Mouse (Mus musculus) midbrain, embryonic 13.5 days (tissue): ENCODE measurements around the gene Gm49395. TPM values are rescaled to one million over a fixed set of nuclear protein-coding genes. Genes with fewer than 3 reads are reported as not detected.

ENCODE experiments used
- ATAC-seq: fragments of 200-750 bp; cut with Nextera tagmentation; 2 replicates; pipeline ENCODE4 v1.8.0; 2017; ENCODE audit warnings: mild to moderate bottlenecking, moderate TSS enrichment, moderate library complexity
- H3K27ac ChIP-seq: fragments of 300-500 bp; sonication (generic); 2 replicates; pipeline ENCODE4 v1.5.1; 2015; ENCODE audit warnings: inconsistent platforms, mild to moderate bottlenecking, moderate library complexity
- H3K27me3 ChIP-seq: fragments of 300-500 bp; sonication (generic); 2 replicates; pipeline ENCODE4 v1.6.1; 2015; ENCODE audit warnings: mild to moderate bottlenecking, inconsistent platforms
- H3K36me3 ChIP-seq: fragments of 300-500 bp; sonication (generic); 2 replicates; pipeline ENCODE4 v1.6.1; 2015; ENCODE audit warnings: mild to moderate bottlenecking, inconsistent platforms
- H3K4me1 ChIP-seq: fragments of 300-500 bp; sonication (generic); replicated peaks from 2 replicates; pipeline ENCODE4 v1.6.1; 2015; ENCODE audit warnings: inconsistent platforms
- H3K4me2 ChIP-seq: fragments of 300-500 bp; sonication (generic); replicated peaks from 2 replicates; pipeline ENCODE4 v1.6.1; 2015; ENCODE audit warnings: moderate library complexity, mild to moderate bottlenecking, inconsistent platforms
- H3K4me3 ChIP-seq: fragments of 300-500 bp; sonication (generic); replicated peaks from 2 replicates; pipeline ENCODE4 v1.5.1; 2015; ENCODE audit warnings: mild to moderate bottlenecking, inconsistent platforms
- H3K9ac ChIP-seq: fragments of 300-500 bp; sonication (generic); replicated peaks from 2 replicates; pipeline ENCODE4 v1.6.1; 2015; ENCODE audit warnings: mild to moderate bottlenecking, inconsistent platforms
- H3K9me3 ChIP-seq: fragments of 300-500 bp; sonication (generic); 2 replicates; pipeline ENCODE4 v1.6.1; 2016; ENCODE audit warnings: mild to moderate bottlenecking, inconsistent platforms
- WGBS: fragments of 180-500 bp; shearing (Covaris S2); methylation state at CpG from one replicate; pipeline ENCODE4 v1.1.7; 2015; 5-methylcytosine and 5-hydroxymethylcytosine counted together
- polyA plus RNA-seq: library from polyadenylated mRNA; unstranded; fragments of >200 nt; fragmentation: Nextera tagmentation; extraction: Ambion mirVana; gene quantifications from 2 replicates; pipeline ENCODE4 v1.2.1, GENCODE M21; 2015

The Gm49395 gene
- polyA plus RNA-seq, 1 experiment from 2014 or later, result 3.0 TPM

DNA sequence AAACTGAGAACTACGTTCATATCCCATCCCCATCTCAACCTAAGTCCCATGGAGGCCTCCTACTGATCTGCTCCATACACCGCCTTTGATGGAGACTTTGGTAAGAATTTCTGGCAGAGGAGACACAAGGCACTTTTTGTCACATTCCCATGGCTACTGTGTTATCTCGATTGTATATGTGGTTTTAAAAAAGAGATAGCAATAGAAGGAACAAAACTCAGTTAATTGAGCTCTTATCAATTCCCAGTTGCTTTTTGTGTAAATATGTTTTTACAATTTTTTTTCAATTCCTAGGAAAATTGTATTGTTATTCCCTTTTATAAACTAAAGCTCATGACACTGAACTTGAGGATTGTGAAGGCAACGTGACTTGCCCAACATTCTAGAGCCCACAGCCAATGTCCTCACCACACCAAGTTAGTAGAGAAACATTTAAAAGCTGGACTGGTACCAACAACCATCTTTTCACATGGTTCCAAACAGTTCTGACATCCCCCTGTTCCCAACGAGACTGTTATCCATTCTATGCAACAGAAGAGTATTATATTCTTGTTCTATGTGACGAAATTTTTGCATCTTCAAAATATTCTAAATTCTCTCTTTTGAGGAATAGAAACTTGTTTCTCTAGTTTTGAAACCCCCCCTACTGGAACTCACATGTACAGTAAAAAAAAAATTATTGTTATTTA lies 22.6 kb downstream of the Gm49395 start:
- no peak overlapping the region for H3K4me2 ChIP-seq
- no peak for ATAC-seq
- no peaks in the 10 kb centered on the region for H3K4me1 ChIP-seq
- no peaks in the 10 kb centered on the region for H3K27me3 ChIP-seq
- H3K9me3 ChIP-seq, result no peaks in the 10 kb centered on the region
- H3K4me3 ChIP-seq, result no peak overlapping the region
- no peak overlapping the region for H3K27ac ChIP-seq
- WGBS, result 88% methylated on average over 6 of the region's 6 CpGs
- H3K9ac ChIP-seq, result no peak overlapping the region
- H3K36me3 ChIP-seq, result no peaks in the 10 kb centered on the region

DNA sequence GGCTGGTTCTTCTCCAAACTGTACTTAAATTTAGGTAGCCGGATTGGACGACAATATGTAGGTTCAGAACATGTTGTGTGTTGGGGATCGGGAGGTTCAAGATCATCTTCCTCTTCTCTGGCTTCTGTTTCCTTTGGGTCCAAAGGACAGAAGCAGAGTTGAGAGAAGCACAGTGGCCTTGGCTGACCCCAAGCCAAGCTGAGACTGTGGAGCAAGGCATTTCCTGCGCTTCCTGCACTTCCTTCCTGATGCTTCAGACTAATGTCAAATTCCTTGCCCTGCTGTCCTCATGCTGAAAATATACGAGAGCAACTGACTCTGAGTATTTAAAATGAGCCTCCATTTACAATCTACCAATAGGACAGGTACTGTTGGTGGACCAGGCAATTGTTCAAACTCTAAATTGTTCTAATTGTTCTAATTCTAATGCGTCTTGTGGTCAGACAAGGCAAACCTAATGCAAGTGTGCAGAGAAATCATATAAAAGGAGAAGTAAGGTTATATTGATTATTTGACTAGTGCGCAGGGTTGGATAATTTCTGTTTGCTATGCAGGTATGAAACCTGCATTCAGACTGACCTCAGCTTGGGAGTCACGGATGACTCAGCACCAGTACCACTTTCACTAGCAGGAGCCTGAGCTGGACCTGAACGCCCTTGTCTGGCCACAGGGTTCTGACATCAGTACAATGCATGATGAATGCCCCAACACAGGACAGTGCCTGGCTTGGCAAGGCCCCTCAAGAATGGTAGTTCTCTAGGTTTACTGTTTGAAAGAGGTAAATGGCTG lies 24.2 kb downstream of the Gm49395 start:
- no peaks in the 10 kb centered on the region for H3K27me3 ChIP-seq
- no peak overlapping the region for H3K4me2 ChIP-seq
- WGBS, result 90% methylated on average over 9 of the region's 9 CpGs
- no peaks in the 10 kb centered on the region for H3K4me1 ChIP-seq
- H3K27ac ChIP-seq, result no peak overlapping the region
- no peaks in the 10 kb centered on the region for H3K36me3 ChIP-seq
- H3K9me3 ChIP-seq, result no peaks in the 10 kb centered on the region
- no peak overlapping the region for H3K4me3 ChIP-seq
- no peak overlapping the region for H3K9ac ChIP-seq
- no peak for ATAC-seq

DNA sequence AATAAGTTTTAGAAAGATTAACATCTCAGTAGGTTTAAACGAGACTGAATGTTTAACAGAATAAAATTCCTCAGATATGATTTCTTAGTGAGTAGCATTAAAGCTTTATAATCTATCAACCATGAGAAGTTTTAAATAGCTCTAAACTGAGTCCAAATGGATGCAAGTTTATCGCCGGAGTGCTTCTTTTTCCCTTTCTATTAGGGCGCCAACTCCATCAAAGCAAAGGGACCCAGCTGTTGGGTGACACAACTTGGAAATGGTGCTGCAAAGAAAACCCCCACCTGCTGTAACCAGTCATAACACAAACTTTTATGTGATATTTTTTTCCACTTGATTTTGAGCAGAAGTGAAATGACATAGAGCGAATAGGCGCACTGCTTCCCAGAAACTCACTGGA lies 29.3 kb downstream of the Gm49395 start:
- no peaks in the 10 kb centered on the region for H3K4me1 ChIP-seq
- no peak overlapping the region for H3K9ac ChIP-seq
- H3K27ac ChIP-seq, result no peak overlapping the region
- WGBS, result 96% methylated on average over 6 of the region's 6 CpGs
- no peaks in the 10 kb centered on the region for H3K9me3 ChIP-seq
- no peak overlapping the region for H3K4me3 ChIP-seq
- H3K36me3 ChIP-seq, result no peaks in the 10 kb centered on the region
- no peaks in the 10 kb centered on the region for H3K27me3 ChIP-seq
- no peak overlapping the region for H3K4me2 ChIP-seq
- ATAC-seq, result no peak

DNA sequence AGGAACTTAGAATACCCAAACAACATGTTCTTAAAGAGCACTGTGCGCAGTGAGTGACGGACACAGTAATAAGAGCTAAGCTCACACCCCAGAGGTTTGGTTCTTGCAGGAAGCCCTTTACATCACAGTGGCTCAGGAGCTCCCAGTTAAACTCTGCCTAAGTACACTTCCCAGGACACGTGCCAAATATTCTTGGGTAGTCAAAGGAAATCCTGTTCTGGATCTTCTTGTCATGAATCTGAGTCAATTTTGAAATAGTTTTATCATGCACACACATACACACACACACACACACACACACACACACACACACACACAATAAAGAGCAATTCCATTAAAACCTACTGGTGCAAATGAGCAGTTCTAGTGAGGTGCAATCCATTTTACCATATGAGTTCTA lies 30.3 kb downstream of the Gm49395 start:
- Histone ChIP-seq H3K4me2 (no peak overlapping the region), H3K9me3 (no peaks in the 10 kb centered on the region), H3K27me3 (no peaks in the 10 kb centered on the region), H3K4me1 (no peaks in the 10 kb centered on the region), H3K4me3 (no peak overlapping the region), H3K9ac (no peak overlapping the region), H3K27ac (no peak overlapping the region), H3K36me3 (no peaks in the 10 kb centered on the region)
- no peak for ATAC-seq
- WGBS, result 95% methylated on average over 3 of the region's 3 CpGs

DNA sequence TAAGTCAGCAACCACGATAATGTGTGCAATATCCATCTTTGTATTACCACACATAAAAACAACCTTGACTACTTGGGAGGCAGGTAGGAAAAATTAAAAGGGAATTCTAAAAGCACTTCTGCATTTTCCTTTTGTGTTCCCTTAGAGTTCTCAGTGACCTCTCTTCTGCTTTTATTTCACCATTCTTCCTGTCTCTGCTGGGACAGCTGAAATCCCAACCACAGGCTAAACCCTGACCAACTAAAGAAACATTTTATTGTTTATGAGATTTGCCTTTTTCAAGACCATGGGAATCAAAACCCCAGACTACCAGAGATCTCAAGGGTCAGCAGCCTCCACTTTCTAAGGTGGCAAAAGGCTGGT lies 33.8 kb downstream of the Gm49395 start:
- no peaks in the 10 kb centered on the region for H3K9me3 ChIP-seq
- no peaks in the 10 kb centered on the region for H3K36me3 ChIP-seq
- no peak for ATAC-seq
- H3K4me1 ChIP-seq, result no peaks in the 10 kb centered on the region
- H3K4me3 ChIP-seq, result no peak overlapping the region
- H3K4me2 ChIP-seq, result no peak overlapping the region
- WGBS, result 100% methylated on average over 1 of the region's 1 CpGs
- H3K27me3 ChIP-seq, result no peaks in the 10 kb centered on the region
- no peak overlapping the region for H3K9ac ChIP-seq
- no peak overlapping the region for H3K27ac ChIP-seq

DNA sequence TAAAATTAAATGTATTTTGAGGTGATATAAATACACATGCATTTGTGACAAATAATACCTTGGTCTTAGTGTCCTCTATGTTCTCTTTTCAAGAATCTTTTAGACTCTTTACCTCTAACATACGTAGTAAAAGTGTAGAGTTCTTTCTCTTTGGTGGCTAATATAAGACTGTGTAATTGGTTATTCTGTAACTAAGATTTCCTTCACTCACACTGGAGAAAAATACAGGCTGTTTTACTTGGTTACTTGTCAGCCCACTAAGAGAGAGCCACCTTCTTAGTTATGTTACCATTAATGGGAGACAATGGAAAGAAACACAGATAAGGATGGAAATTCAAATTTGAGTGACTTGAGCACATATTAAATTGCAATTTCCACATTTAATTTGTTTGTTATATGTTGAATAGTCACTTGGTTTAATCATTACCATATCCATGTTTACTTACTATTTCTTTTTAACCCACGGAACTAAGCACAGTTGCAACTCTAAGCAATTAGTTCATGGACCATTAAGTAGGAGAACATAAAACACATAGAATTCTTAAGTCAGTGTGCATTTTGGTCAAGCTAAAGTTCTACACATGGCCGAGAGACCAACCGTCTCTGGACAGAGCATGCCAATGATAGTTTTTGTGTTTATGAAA lies 34.3 kb downstream of the Gm49395 start:
- 94% methylated on average over 4 of the region's 4 CpGs for WGBS
- no peak for ATAC-seq
- H3K27ac ChIP-seq, result no peak overlapping the region
- H3K36me3 ChIP-seq, result no peaks in the 10 kb centered on the region
- H3K9ac ChIP-seq, result no peak overlapping the region
- H3K27me3 ChIP-seq, result no peaks in the 10 kb centered on the region
- H3K4me2 ChIP-seq, result no peak overlapping the region
- no peak overlapping the region for H3K4me3 ChIP-seq
- no peaks in the 10 kb centered on the region for H3K9me3 ChIP-seq
- H3K4me1 ChIP-seq, result no peaks in the 10 kb centered on the region

DNA sequence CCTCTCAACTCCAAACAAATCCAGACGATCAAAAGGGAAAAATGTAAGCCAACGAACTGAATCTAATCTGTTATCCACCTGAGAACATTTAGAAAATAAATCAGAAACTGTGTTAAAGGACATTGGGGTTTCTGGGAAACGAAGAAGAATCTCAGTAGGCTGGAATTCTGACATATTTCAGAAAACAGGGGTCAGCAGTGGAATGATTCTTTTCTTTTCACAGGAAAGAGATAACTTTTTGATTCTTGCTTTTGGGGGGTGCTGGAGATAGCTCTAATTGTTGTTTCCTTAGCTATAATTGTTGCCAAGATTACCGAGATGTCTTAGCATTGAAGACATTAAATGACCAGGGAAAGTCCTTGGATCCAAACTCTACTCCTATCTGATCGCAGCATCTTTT lies 44.2 kb downstream of the Gm49395 start:
- no peak for ATAC-seq
- no peaks in the 10 kb centered on the region for H3K4me1 ChIP-seq
- no peaks in the 10 kb centered on the region for H3K27me3 ChIP-seq
- WGBS, result 90% methylated on average over 5 of the region's 5 CpGs
- H3K27ac ChIP-seq, result no peak overlapping the region
- no peak overlapping the region for H3K4me3 ChIP-seq
- H3K9me3 ChIP-seq, result no peaks in the 10 kb centered on the region
- H3K9ac ChIP-seq, result no peak overlapping the region
- H3K4me2 ChIP-seq, result no peak overlapping the region
- H3K36me3 ChIP-seq, result no peaks in the 10 kb centered on the region

DNA sequence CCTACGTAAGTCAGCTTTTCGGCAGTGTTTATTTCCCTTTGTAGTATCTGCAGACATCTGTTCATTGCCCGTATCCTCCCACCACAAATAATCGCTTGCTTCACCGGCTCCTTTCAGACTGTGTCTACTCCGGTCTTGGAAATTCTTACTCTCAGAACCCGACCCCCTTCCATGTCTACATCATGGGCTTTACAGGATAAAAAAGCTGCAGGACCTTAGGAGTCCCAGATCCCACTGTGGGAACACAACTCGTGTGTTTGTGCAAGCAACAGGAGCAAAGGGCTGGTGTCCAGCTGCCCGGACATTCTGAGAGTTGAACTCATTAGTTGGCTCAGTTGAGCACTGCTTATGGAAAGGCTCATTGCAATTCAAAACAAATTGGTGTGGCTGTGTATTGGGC lies 46.9 kb downstream of the Gm49395 start:
- H3K27ac ChIP-seq, result no peak overlapping the region
- no peak overlapping the region for H3K4me2 ChIP-seq
- WGBS, result 32% methylated on average over 9 of the region's 9 CpGs
- H3K4me1 ChIP-seq, result no peaks in the 10 kb centered on the region
- no peaks in the 10 kb centered on the region for H3K36me3 ChIP-seq
- H3K27me3 ChIP-seq, result no peaks in the 10 kb centered on the region
- H3K9me3 ChIP-seq, result no peaks in the 10 kb centered on the region
- no peak overlapping the region for H3K9ac ChIP-seq
- H3K4me3 ChIP-seq, result no peak overlapping the region
- ATAC-seq, result peak; percentile 40; the same call in 1 of the 2 replicates

DNA sequence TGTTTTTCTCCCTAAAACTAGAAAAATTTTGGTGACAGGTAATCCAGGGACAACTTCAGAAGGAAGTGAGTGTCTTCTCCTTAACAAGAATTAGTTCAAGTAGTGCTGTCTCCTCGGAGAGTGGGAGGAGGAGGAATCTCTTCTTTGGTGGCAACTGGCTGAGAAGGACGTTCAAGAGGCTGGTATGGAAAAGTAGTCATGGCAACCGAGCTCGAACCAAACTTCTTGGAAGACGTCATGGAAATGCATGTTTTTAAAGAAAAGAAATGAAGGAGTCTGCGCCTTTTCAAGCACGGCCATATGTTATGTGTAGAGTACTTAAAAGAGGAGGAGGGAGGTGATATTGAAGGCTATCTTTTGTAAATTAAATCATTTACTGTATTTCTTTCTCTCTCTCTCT lies 49.2 kb downstream of the Gm49395 start:
- WGBS, result 64% methylated on average over 7 of the region's 7 CpGs

DNA sequence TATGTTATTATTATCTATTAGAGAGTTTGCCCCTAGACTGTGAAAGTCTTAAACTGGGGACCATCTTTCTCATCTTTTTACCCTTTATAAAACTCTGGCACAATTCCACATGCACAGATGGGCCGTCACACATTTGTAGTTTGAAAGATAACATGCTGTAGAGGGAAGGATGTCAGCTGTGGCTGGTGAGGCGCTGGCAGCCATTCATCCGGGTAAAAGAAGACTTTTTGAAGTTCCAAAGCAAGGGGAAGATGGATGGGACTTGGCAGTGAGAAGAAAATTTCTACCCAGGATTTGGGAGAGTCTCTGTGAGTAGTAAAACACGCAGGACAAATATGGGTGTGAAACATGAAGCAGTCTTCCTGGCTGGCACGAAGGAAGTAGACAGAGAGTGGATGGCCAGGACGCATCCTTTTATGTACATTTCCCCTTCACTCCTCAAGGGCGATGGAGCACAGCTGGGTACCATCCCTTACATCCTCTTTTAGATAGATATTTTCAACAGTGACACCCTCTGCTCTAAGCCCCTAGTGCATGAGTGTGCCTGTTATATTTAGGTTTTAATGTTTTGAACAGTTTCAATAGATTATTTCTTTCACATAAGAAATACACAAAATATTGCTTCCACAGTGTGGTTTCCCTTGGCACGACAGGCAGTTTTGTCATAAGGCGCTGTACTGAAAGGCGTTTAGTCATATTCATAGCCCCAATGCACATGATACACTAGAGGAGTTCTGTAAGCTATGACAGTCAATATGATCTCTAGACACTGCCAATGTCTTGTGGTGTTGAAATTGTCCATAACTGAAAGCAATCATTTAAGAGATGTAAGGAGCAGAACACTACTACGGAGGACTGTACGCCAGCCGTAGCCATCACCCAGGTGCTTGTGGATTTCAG lies 50.8 kb downstream of the Gm49395 start:
- no peaks in the 10 kb centered on the region for H3K36me3 ChIP-seq
- no peak overlapping the region for H3K4me3 ChIP-seq
- no peaks in the 10 kb centered on the region for H3K9me3 ChIP-seq
- no peak overlapping the region for H3K9ac ChIP-seq
- WGBS, result 91% methylated on average over 13 of the region's 13 CpGs
- no peak for ATAC-seq
- H3K27me3 ChIP-seq, result no peaks in the 10 kb centered on the region
- H3K4me2 ChIP-seq, result no peak overlapping the region
- H3K4me1 ChIP-seq, result no peaks in the 10 kb centered on the region
- no peak overlapping the region for H3K27ac ChIP-seq

More for the DNA sequence above, 49.2 kb downstream of the Gm49395 start:
- Histone ChIP-seq H3K4me1 (no peaks in the 10 kb centered on the region), H3K4me3 (no peak overlapping the region), H3K27me3 (no peaks in the 10 kb centered on the region), H3K27ac (no peak overlapping the region), H3K36me3 (no peaks in the 10 kb centered on the region), H3K4me2 (no peak overlapping the region), H3K9me3 (no peaks in the 10 kb centered on the region), H3K9ac (no peak overlapping the region)
- no peak for ATAC-seq

DNA sequence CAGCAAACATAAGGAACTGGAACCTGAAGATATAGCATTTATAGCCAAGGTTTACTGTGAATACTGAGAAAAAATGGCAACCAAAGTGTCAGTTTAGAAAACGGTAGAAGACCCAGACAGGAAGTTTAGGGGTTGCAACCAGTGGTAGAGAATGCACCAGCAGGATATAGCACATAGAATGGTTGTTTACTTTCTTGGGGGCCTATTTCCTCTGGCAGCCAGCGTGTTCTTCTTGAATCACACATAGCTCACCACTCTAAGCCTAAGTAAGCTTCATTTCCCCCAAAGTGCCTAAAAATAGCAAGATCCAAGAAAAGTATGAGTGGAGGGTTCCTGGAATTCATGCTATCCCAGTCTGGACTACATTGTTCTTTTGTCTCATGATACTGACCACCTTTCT lies 59.1 kb downstream of the Gm49395 start:
- WGBS, result 79% methylated on average over 2 of the region's 2 CpGs
- Histone ChIP-seq H3K9ac (no peak overlapping the region), H3K36me3 (no peaks in the 10 kb centered on the region), H3K27ac (no peak overlapping the region), H3K27me3 (no peaks in the 10 kb centered on the region), H3K9me3 (no peaks in the 10 kb centered on the region), H3K4me2 (no peak overlapping the region), H3K4me1 (no peaks in the 10 kb centered on the region), H3K4me3 (no peak overlapping the region)
- ATAC-seq, result no peak

DNA sequence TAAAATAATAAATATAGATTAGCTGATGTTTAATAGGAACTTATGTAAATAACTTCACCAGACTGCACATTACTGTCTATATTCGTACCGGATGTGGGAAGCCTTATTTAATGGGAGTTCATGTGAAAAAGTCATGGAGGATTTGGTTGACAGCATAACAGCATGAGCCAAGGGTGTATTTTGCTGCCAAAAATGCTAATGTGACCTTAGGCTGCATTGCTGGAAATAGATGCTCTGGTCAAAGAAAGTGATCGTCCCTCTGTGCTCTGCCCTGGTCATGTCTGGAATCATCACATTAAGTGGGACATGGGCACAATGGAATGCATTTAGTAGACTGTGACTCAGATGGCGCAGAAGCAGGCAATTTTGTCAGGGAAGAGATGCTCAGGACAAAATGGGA lies 64.4 kb downstream of the Gm49395 start:
- H3K36me3 ChIP-seq, result no peaks in the 10 kb centered on the region
- H3K9me3 ChIP-seq, result no peaks in the 10 kb centered on the region
- no peaks in the 10 kb centered on the region for H3K4me1 ChIP-seq
- H3K4me3 ChIP-seq, result no peak overlapping the region
- no peaks in the 10 kb centered on the region for H3K27me3 ChIP-seq
- no peak overlapping the region for H3K9ac ChIP-seq
- H3K27ac ChIP-seq, result no peak overlapping the region
- H3K4me2 ChIP-seq, result no peak overlapping the region
- no peak for ATAC-seq
- 73% methylated on average over 4 of the region's 4 CpGs for WGBS
